9 mouse cellular contexts compared by ENCODE assay signal in the genomic region with DNA sequence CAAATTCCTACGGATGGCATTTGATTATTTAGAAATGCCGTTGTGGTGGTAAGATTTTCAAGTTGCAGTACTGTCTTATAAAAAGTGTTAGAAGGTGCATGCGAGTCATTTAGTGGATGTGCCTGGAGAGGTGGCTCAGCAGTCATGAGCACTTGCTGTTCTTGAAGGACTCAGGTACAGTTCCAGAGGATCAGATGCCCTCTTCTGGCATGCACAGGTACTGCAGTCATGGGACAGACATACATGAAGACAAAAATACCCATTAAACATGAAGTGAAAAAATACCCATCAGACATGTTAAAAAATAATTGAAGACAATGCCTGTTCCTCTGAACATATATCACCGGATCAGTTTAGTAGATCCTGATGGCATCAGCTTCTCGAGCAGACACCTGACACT. TPM values are rescaled to one million over a fixed set of nuclear protein-coding genes. Genes with fewer than 3 reads are reported as not detected.
A peak's percentile ranks its signal among the peaks of the same experiment; 100 is the strongest.
DNase-seq lines count a peak whose midpoint lies in the region; ATAC-seq and TF ChIP-seq lines count a peak whose summit lies in the region.
"Had no signal": no experiment of that assay in that cellular context is flagged by ENCODE, and none has a peak within 500 bp of the region (broad histone marks: within the 10 kb centered on the region; RNA-seq: fewer than 3 reads in every experiment).

No protein-coding gene starts in this region.

- no peak overlapping the region for H3K4me2 ChIP-seq in heart, embryonic 11.5 days
- H3K4me2 ChIP-seq: embryonic facial prominence, embryonic 13.5 days had no signal

- 82% methylated on average over 5 of the region's 5 CpGs for WGBS in heart, adult 2 months
- WGBS in heart, embryonic 11.5 days (ENCODE audit: insufficient replicate concordance) = 68% methylated on average over 5 of the region's 5 CpGs

- no peaks in the 10 kb centered on the region for H3K4me1 ChIP-seq in heart, adult 2 months (ENCODE audit: control insufficient read depth, insufficient read depth, low read length)
- no peaks in the 10 kb centered on the region for H3K4me1 ChIP-seq in heart, embryonic 11.5 days (ENCODE audit: control insufficient read depth, insufficient read depth, low read length)
- H3K4me1 ChIP-seq: embryonic facial prominence, embryonic 13.5 days had no signal

- TF ChIP-seq CTCF in heart, adult 2 months (IDR thresholded peaks at IDR 0.05) = peak; percentile 72

- H3K27me3 ChIP-seq in heart, adult 2 months (ENCODE audit: control insufficient read depth, insufficient read depth, low read length) = no peaks in the 10 kb centered on the region
- no peaks in the 10 kb centered on the region for H3K27me3 ChIP-seq in heart, embryonic 11.5 days (ENCODE audit: control insufficient read depth, insufficient read depth, low read length)
- H3K27me3 ChIP-seq: embryonic facial prominence, embryonic 13.5 days had no signal

- no peak for TF ChIP-seq EP300 in heart, adult 2 months (IDR thresholded peaks at IDR 0.05; ENCODE audit: insufficient read depth, low read depth, low read length)

- TF ChIP-seq POLR2A in heart, adult 2 months (IDR thresholded peaks at IDR 0.05; ENCODE audit: insufficient read depth, low read depth, low read length) = no peak

- no peak overlapping the region for H3K4me3 ChIP-seq in heart, adult 2 months
- H3K4me3 ChIP-seq in heart, embryonic 11.5 days (ENCODE audit: low read depth, low read length) = no peak overlapping the region
- H3K4me3 ChIP-seq: embryonic facial prominence, embryonic 13.5 days had no signal

- no peaks in the 10 kb centered on the region for H3K9me3 ChIP-seq in heart, embryonic 11.5 days (replicated peaks; ENCODE audit: control insufficient read depth, low read length)
- H3K9me3 ChIP-seq: embryonic facial prominence, embryonic 13.5 days had no signal

- DNase-seq in heart, adult 2 months = peak in 1 of 2 experiments; percentile 6
- peak; percentile 79 for DNase-seq in 416B (ENCODE audit: low read depth)
- peak; percentile 11 for DNase-seq in T-cell, adult 2 months (ENCODE audit: low spot score)
- DNase-seq in embryo, embryonic 10 days (ENCODE audit: low spot score) = peak; percentile 68
- peak; percentile 34 to 78 for DNase-seq in kidney, postnatal 36 days
- DNase-seq in natural killer cell, adult 2 months (ENCODE audit: low spot score in 2 of 2) = peak; percentile 6 to 48
- peak; percentile 48 to 56 for DNase-seq in thymus, postnatal 36 days

- H3K27ac ChIP-seq in heart, adult 2 months = no peak overlapping the region
- no peak overlapping the region for H3K27ac ChIP-seq in heart, embryonic 11.5 days (ENCODE audit: low read depth, low read length)
- H3K27ac ChIP-seq: embryonic facial prominence, embryonic 13.5 days had no signal

- H3K79me2 ChIP-seq in heart, adult 2 months (replicated peaks; ENCODE audit: control insufficient read depth, insufficient read depth, low read length) = no peaks in the 10 kb centered on the region

- intact Hi-C loops in heart, adult 2 months (cut with DNase I) = loop anchor here (10.0 kb wide), 1 partner anchor 119 kb away; a partner anchor contains a TSS

- no peak for ATAC-seq in heart, embryonic 11.5 days (replicated peaks; ENCODE audit: insufficient number of reproducible peaks, low FRiP score, low TSS enrichment)

- H3K36me3 ChIP-seq in heart, adult 2 months (ENCODE audit: control insufficient read depth, insufficient read depth, low read length) = no peaks in the 10 kb centered on the region
- H3K36me3 ChIP-seq in heart, embryonic 11.5 days (ENCODE audit: control insufficient read depth, insufficient read depth, low read length) = no peaks in the 10 kb centered on the region
- H3K36me3 ChIP-seq: embryonic facial prominence, embryonic 13.5 days had no signal

- no peak overlapping the region for H3K9ac ChIP-seq in heart, adult 2 months (ENCODE audit: low read depth, low read length)
- no peak overlapping the region for H3K9ac ChIP-seq in heart, embryonic 11.5 days (ENCODE audit: low read depth, low read length)
- H3K9ac ChIP-seq: embryonic facial prominence, embryonic 13.5 days had no signal

RNA-seq across cellular contexts. Expression of a gene that starts 29.7 kb away (rescaled TPM):
- total RNA-seq in heart, adult 2 months (2021) = 10 to 100 TPM; 48.1 to 53.1 TPM
- 13.7 and 24.2 TPM in 2 replicates for polyA plus RNA-seq in heart, adult 2 months (2012; rRNA removed)
- polyA plus RNA-seq in heart, embryonic 11.5 days (2014; fragmentation: Nextera tagmentation; extraction: Ambion mirVana) = 45.0 and 52.0 TPM in 2 replicates
